Mouse (Mus musculus): Measurements from ENCODE around the gene Gstcd.
A peak's percentile ranks its signal among the peaks of the same experiment; 100 is the strongest.

DNA sequence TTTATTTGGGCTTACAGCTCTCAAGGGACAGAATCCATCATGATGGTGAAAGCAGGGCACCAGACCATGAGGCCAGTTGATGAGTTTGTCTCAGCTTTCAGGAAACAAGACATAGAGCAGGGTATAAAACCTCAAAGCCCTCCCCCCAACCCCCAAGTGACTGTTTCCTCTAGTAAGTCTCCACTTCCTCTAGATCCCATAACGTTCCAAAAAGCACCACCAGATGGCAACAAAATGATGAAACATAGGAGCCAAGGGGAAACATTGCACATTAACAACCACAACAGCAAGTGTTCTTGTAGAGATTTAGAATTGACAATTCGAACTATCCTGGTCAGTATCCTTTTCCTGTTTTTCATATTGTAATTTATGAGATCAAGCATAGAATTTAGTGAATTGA, 19.9 kb upstream of the Gstcd start:
- TF ChIP-seq CTCF (IDR thresholded peaks at IDR 0.05; ENCODE audit: low read depth) (peak; percentile 29; the same call in 1 of the 2 replicates), EP300 (IDR thresholded peaks at IDR 0.05; ENCODE audit: low read depth) (no peak)
